Mouse (Mus musculus): Measurements from ENCODE around the gene Usp2.

GRCm38 (mm10) chr9:44037106-44037505 is 29.7 kb upstream of the Usp2 start:
- TF ChIP-seq CTCF (IDR thresholded peaks at IDR 0.05) (no peak), EP300 (IDR thresholded peaks at IDR 0.05; ENCODE audit: insufficient read depth, low read depth, low read length) (no peak), POLR2A (IDR thresholded peaks at IDR 0.05; ENCODE audit: insufficient read depth, low read depth, low read length) (no peak)
